Mouse (Mus musculus) midbrain, embryonic 14.5 days (tissue): ENCODE data around the gene Snrpd3. TPM values are rescaled to one million over a fixed set of nuclear protein-coding genes. Genes with fewer than 3 reads are reported as not detected.

Experiments used
- ATAC-seq: fragments of 200-750 bp; cut with Nextera tagmentation; 2 replicates; pipeline ENCODE4 v1.8.0; 2017; ENCODE audit warnings: moderate number of reproducible peaks, moderate library complexity; ENCODE audit not compliant: low FRiP score, low TSS enrichment
- DNase-seq: peaks from one replicate; pipeline ENCODE4 v3.0.0-alpha.2; 2015
- H3K27ac ChIP-seq: fragments of 300-500 bp; sonication (generic); replicated peaks from 2 replicates; pipeline ENCODE4 v1.5.1; 2014; ENCODE audit warnings: mild to moderate bottlenecking, low read depth, low read length, moderate library complexity
- H3K27me3 ChIP-seq: fragments of 300-500 bp; sonication (generic); 2 replicates; pipeline ENCODE4 v1.6.1; 2014; ENCODE audit warnings: low read length, control low read depth, mixed read lengths; ENCODE audit not compliant: control insufficient read depth, insufficient read depth
- H3K36me3 ChIP-seq: fragments of 300-500 bp; sonication (generic); 2 replicates; pipeline ENCODE4 v1.6.1; 2014; ENCODE audit warnings: low read length, control low read depth; ENCODE audit not compliant: control insufficient read depth, insufficient read depth
- H3K4me1 ChIP-seq: fragments of 300-500 bp; sonication (generic); 2 replicates; pipeline ENCODE4 v1.6.1; 2014; ENCODE audit warnings: mild to moderate bottlenecking, antibody characterized with exemption, low read length, control low read depth; ENCODE audit not compliant: control insufficient read depth, insufficient read depth
- H3K4me2 ChIP-seq: fragments of 300-500 bp; sonication (generic); 2 replicates; pipeline ENCODE4 v1.6.1; 2014; ENCODE audit warnings: mild to moderate bottlenecking, low read length, moderate library complexity
- H3K4me3 ChIP-seq: fragments of 300-500 bp; sonication (generic); replicated peaks from 2 replicates; pipeline ENCODE4 v1.5.1; 2014; ENCODE audit warnings: low read depth, low read length
- H3K9ac ChIP-seq: fragments of 300-500 bp; sonication (generic); replicated peaks from 2 replicates; pipeline ENCODE4 v1.6.1; 2014; ENCODE audit warnings: mild to moderate bottlenecking, low read length, moderate library complexity
- H3K9me3 ChIP-seq: fragments of 300-500 bp; sonication (generic); 2 replicates; pipeline ENCODE4 v1.6.1; 2016; ENCODE audit warnings: low read length, control low read depth, mixed read lengths; ENCODE audit not compliant: control insufficient read depth
- WGBS: fragments of 180-500 bp; shearing (Covaris S2); extraction: QIAGEN DNeasy Blood & Tissue Kit; methylation state at CpG from one replicate; pipeline ENCODE4 v1.1.7; 2014; 5-methylcytosine and 5-hydroxymethylcytosine counted together
- polyA plus RNA-seq: library from polyadenylated mRNA; unstranded; fragments of >200 nt; fragmentation: Nextera tagmentation; extraction: Ambion mirVana; gene quantifications from 2 replicates; pipeline ENCODE4 v1.2.1, GENCODE M21; 2014

The Snrpd3 gene
- polyA plus RNA-seq, 1 experiment from 2014 or later: 126 TPM

GRCm38 (mm10) chr10:75531532-75532090 lies 14.3 kb downstream of the Snrpd3 start:
- no peak for ATAC-seq
- Histone ChIP-seq H3K4me1 (no peaks in the 10 kb centered on the region), H3K4me2 (no peak overlapping the region), H3K4me3 (no peak overlapping the region), H3K9ac (no peak overlapping the region), H3K36me3 (peaks cover 62% of the 10 kb centered on the region), H3K9me3 (no peaks in the 10 kb centered on the region), H3K27ac (no peak overlapping the region), H3K27me3 (no peaks in the 10 kb centered on the region)
- no peak for DNase-seq
- 82% methylated on average over 9 of the region's 9 CpGs for WGBS

GRCm38 (mm10) chr10:75534216-75534615 lies 16.9 kb downstream of the Snrpd3 start:
- Histone ChIP-seq H3K4me2 (no peak overlapping the region), H3K27ac (no peak overlapping the region), H3K4me1 (no peaks in the 10 kb centered on the region), H3K9ac (no peak overlapping the region), H3K27me3 (no peaks in the 10 kb centered on the region), H3K36me3 (peaks cover 59% of the 10 kb centered on the region), H3K9me3 (no peaks in the 10 kb centered on the region), H3K4me3 (no peak overlapping the region)
- DNase-seq (no peak), ATAC-seq (no peak)
- 94% methylated on average over 8 of the region's 8 CpGs for WGBS

GRCm38 (mm10) chr10:75534934-75535333 lies 17.6 kb downstream of the Snrpd3 start:
- Histone ChIP-seq H3K4me3 (no peak overlapping the region), H3K9me3 (no peaks in the 10 kb centered on the region), H3K4me1 (no peaks in the 10 kb centered on the region), H3K27me3 (no peaks in the 10 kb centered on the region), H3K9ac (no peak overlapping the region), H3K4me2 (no peak overlapping the region), H3K27ac (no peak overlapping the region), H3K36me3 (peaks cover 55% of the 10 kb centered on the region)
- no peak for ATAC-seq
- no peak for DNase-seq
- WGBS: 92% methylated on average over 8 of the region's 8 CpGs

- H3K27me3 ChIP-seq: no peaks in the 10 kb centered on the region
- no peak overlapping the region for H3K9ac ChIP-seq
- ATAC-seq (no peak), DNase-seq (no peak)
- H3K4me3 ChIP-seq: no peak overlapping the region
- H3K27ac ChIP-seq: no peak overlapping the region
- 98% methylated on average over 2 of the region's 2 CpGs for WGBS
- H3K9me3 ChIP-seq: no peaks in the 10 kb centered on the region
- H3K4me1 ChIP-seq: no peaks in the 10 kb centered on the region
- no peak overlapping the region for H3K4me2 ChIP-seq
- H3K36me3 ChIP-seq: peaks cover 50% of the 10 kb centered on the region
These were observed 18.1 kb downstream of the Snrpd3 start for GRCm38 (mm10) chr10:75535423-75535822.

GRCm38 (mm10) chr10:75536123-75536522 lies 18.8 kb downstream of the Snrpd3 start:
- H3K9ac ChIP-seq: no peak overlapping the region
- no peaks in the 10 kb centered on the region for H3K9me3 ChIP-seq
- no peak overlapping the region for H3K27ac ChIP-seq
- H3K27me3 ChIP-seq: no peaks in the 10 kb centered on the region
- no peaks in the 10 kb centered on the region for H3K4me1 ChIP-seq
- ATAC-seq: no peak
- 93% methylated on average over 5 of the region's 5 CpGs for WGBS
- no peak overlapping the region for H3K4me2 ChIP-seq
- no peak overlapping the region for H3K4me3 ChIP-seq
- DNase-seq: no peak
- peaks cover 49% of the 10 kb centered on the region for H3K36me3 ChIP-seq

- Histone ChIP-seq H3K36me3 (peaks cover 2% of the 10 kb centered on the region), H3K27ac (no peak overlapping the region), H3K9ac (no peak overlapping the region), H3K9me3 (peaks cover 10% of the 10 kb centered on the region), H3K27me3 (no peaks in the 10 kb centered on the region), H3K4me3 (no peak overlapping the region), H3K4me2 (no peak overlapping the region), H3K4me1 (no peaks in the 10 kb centered on the region)
- 81% methylated on average over 7 of the region's 7 CpGs for WGBS
- ATAC-seq (no peak), DNase-seq (no peak)
These were observed 30.6 kb downstream of the Snrpd3 start for GRCm38 (mm10) chr10:75547901-75548300.

- Histone ChIP-seq H3K27me3 (no peaks in the 10 kb centered on the region), H3K9me3 (peaks cover 10% of the 10 kb centered on the region), H3K27ac (no peak overlapping the region), H3K4me2 (no peak overlapping the region), H3K4me3 (no peak overlapping the region), H3K9ac (no peak overlapping the region), H3K4me1 (no peaks in the 10 kb centered on the region), H3K36me3 (peaks cover 8% of the 10 kb centered on the region)
- ATAC-seq (no peak), DNase-seq (no peak)
- WGBS: 66% methylated on average over 14 of the region's 14 CpGs
These were observed 31.1 kb downstream of the Snrpd3 start for GRCm38 (mm10) chr10:75548486-75548885.

GRCm38 (mm10) chr10:75549886-75550285 lies 32.5 kb downstream of the Snrpd3 start:
- Histone ChIP-seq H3K27ac (no peak overlapping the region), H3K4me2 (no peak overlapping the region), H3K4me1 (no peaks in the 10 kb centered on the region), H3K9ac (no peak overlapping the region), H3K9me3 (peaks cover 6% of the 10 kb centered on the region), H3K36me3 (peaks cover 17% of the 10 kb centered on the region), H3K27me3 (no peaks in the 10 kb centered on the region), H3K4me3 (no peak overlapping the region)
- DNase-seq (no peak), ATAC-seq (no peak)
- WGBS: 76% methylated on average over 7 of the region's 7 CpGs

- no peaks in the 10 kb centered on the region for H3K27me3 ChIP-seq
- H3K27ac ChIP-seq: no peak overlapping the region
- H3K9me3 ChIP-seq: no peaks in the 10 kb centered on the region
- ATAC-seq: no peak
- no peak overlapping the region for H3K9ac ChIP-seq
- no peak overlapping the region for H3K4me3 ChIP-seq
- H3K4me2 ChIP-seq: no peak overlapping the region
- DNase-seq: no peak
- peaks cover 5% of the 10 kb centered on the region; the same call in 1 of the 2 replicates for H3K4me1 ChIP-seq
- WGBS: 61% methylated on average over 12 of the region's 12 CpGs
- H3K36me3 ChIP-seq: peaks cover 29% of the 10 kb centered on the region
These were observed 33.8 kb downstream of the Snrpd3 start for GRCm38 (mm10) chr10:75551175-75551574.
